Mouse (Mus musculus) thymus, adult 2 months (tissue): Measurements from ENCODE around the gene Stk17b. TPM values are rescaled to one million over a fixed set of nuclear protein-coding genes. Genes with fewer than 3 reads are reported as not detected.
"Not testable (repeated sequence)": the region's sequence is repeated elsewhere in the genome, so short reads cannot be mapped to it uniquely, and the experiment has no call there.

Experiments
- DNase-seq: peaks from one replicate; pipeline ENCODE4 v3.0.0; 2021
- H3K27ac ChIP-seq: fragments of 200-500 bp; 2 replicates; pipeline ENCODE4 v1.5.1; 2012; ENCODE audit warnings: low read length, control low read depth; ENCODE audit not compliant: control insufficient read depth, insufficient read depth
- H3K27me3 ChIP-seq: fragments of 200-500 bp; 2 replicates; pipeline ENCODE4 v1.6.1; 2012; ENCODE audit warnings: mild to moderate bottlenecking, low read length, moderate library complexity, mixed read lengths; ENCODE audit not compliant: control insufficient read depth, insufficient read depth
- H3K36me3 ChIP-seq: fragments of 200-500 bp; 2 replicates; pipeline ENCODE4 v1.6.1; 2012; ENCODE audit warnings: mild to moderate bottlenecking, low read length, moderate library complexity; ENCODE audit not compliant: control insufficient read depth, insufficient read depth
- H3K4me1 ChIP-seq: fragments of 200-500 bp; replicated peaks from 2 replicates; pipeline ENCODE4 v1.6.1; 2012; ENCODE audit warnings: low read length; ENCODE audit not compliant: control insufficient read depth, insufficient read depth
- H3K4me3 ChIP-seq: fragments of 200-500 bp; 2 replicates; pipeline ENCODE4 v1.5.1; 2012; ENCODE audit warnings: mild to moderate bottlenecking, low read length, control low read depth, moderate library complexity; ENCODE audit not compliant: control insufficient read depth, insufficient read depth
- CTCF ChIP-seq: fragments of 200-500 bp; IDR thresholded peaks from 2 replicates; pipeline ENCODE4 v1.5.1; 2012; ENCODE audit warnings: mild to moderate bottlenecking, control low read depth, low read length, moderate library complexity, borderline replicate concordance; ENCODE audit not compliant: control insufficient read depth, poor library complexity, insufficient read depth; ENCODE audit errors: extremely low read depth
- POLR2A ChIP-seq: fragments of 200-500 bp; IDR thresholded peaks from 2 replicates; pipeline ENCODE4 v1.6.1; 2012; ENCODE audit warnings: mild to moderate bottlenecking, low read length, control low read depth, moderate library complexity; ENCODE audit not compliant: control insufficient read depth, poor library complexity, insufficient read depth; ENCODE audit errors: extremely low read depth
- WGBS: fragments of 180-500 bp; shearing (Covaris S2); methylation state at CpG from one replicate; pipeline ENCODE4 v1.1.7; 2018; 5-methylcytosine and 5-hydroxymethylcytosine counted together
- polyA plus RNA-seq: library from polyadenylated mRNA; depleted of rRNA; stranded (reverse); fragments of >200 nt; gene quantifications from 2 replicates; pipeline ENCODE4 v1.2.3, GENCODE M21; 2012; rRNA removed

Stk17b gene
- polyA plus RNA-seq, 1 experiment: 33.1 TPM

- Histone ChIP-seq H3K27ac (no peak overlapping the region), H3K27me3 (no peaks in the 10 kb centered on the region), H3K4me3 (no peak overlapping the region), H3K36me3 (no peaks in the 10 kb centered on the region), H3K4me1 (peaks cover 7% of the 10 kb centered on the region)
- no peak for TF ChIP-seq POLR2A
- no peak for TF ChIP-seq CTCF
- no peak for DNase-seq
- 98% methylated on average over 9 of the region's 9 CpGs for WGBS
These were observed 74.0 kb downstream of the Stk17b start for GRCm38 (mm10) chr1:53711069-53711468.

- WGBS: 97% methylated on average over 5 of the region's 5 CpGs
- H3K4me3 ChIP-seq, DNase-seq, H3K4me1 ChIP-seq, H3K27me3 ChIP-seq, H3K36me3 ChIP-seq, H3K27ac ChIP-seq: not testable (repeated sequence)
These were observed 75.4 kb downstream of the Stk17b start for GRCm38 (mm10) chr1:53709602-53710001.

- Histone ChIP-seq H3K27ac (no peak within 1 kb of the TSS), H3K4me3 (peak within 1 kb of the TSS; percentile 50), H3K36me3 (no peaks in the 10 kb centered on the region), H3K27me3 (no peaks in the 10 kb centered on the region), H3K4me1 (peaks cover 7% of the 10 kb centered on the region)
- DNase-seq: peak; percentile 45
- WGBS: 22% methylated on average over 42 of the region's 42 CpGs
- TF ChIP-seq POLR2A (no peak), CTCF (0 out of 2 replicates have a peak, but pooled peaks have one; percentile 13)
These were observed 78.3 kb downstream of the Stk17b start, which contains the start of gene Dnah7a for GRCm38 (mm10) chr1:53706431-53707361. Gene Dnah7a (minus strand): TSS chr1:53706784.

Other genes starting within 250 kb of the Stk17b start
- under 0.01 and 0.22 TPM in 2 replicates for gene Dnah7a, start 78.4 kb downstream of the Stk17b start, polyA plus RNA-seq